ENCODE assay signal across 9 mouse cellular contexts in genomic region chr4:152541172-152541571, GRCm38 (mm10).
DNase-seq lines count a peak whose midpoint lies in the region; ATAC-seq lines count a peak whose summit lies in the region.
"Had no signal": no experiment of that assay in that cellular context is flagged by ENCODE, and none has a peak within 500 bp of the region (broad histone marks: within the 10 kb centered on the region; RNA-seq: fewer than 3 reads in every experiment).

No protein-coding gene starts in this region.

- no peaks in the 10 kb centered on the region for H3K9me3 ChIP-seq in hindbrain, embryonic 11.5 days (ENCODE audit: control insufficient read depth, low read length)
- H3K9me3 ChIP-seq in hindbrain, embryonic 12.5 days (replicated peaks): peaks cover 4% of the 10 kb centered on the region; the same call in 1 of the 2 replicates
- H3K9me3 ChIP-seq in embryonic facial prominence, embryonic 10.5 days: peaks cover 5% of the 10 kb centered on the region; the same call in 1 of the 2 replicates

- H3K27me3 ChIP-seq in hindbrain, embryonic 11.5 days (ENCODE audit: control insufficient read depth, insufficient read depth, low read length): no peaks in the 10 kb centered on the region
- H3K27me3 ChIP-seq in hindbrain, embryonic 12.5 days: peaks cover 3% of the 10 kb centered on the region; the same call in 1 of the 2 replicates
- H3K27me3 ChIP-seq in embryonic facial prominence, embryonic 10.5 days (replicated peaks; ENCODE audit: low read depth, poor library complexity, severe bottlenecking): no peaks in the 10 kb centered on the region; the same call in 1 of the 2 replicates

- H3K9ac ChIP-seq in hindbrain, embryonic 11.5 days (ENCODE audit: low read depth, low read length): no peak overlapping the region
- H3K9ac ChIP-seq in hindbrain, embryonic 12.5 days: no peak overlapping the region

- H3K4me2 ChIP-seq in hindbrain, embryonic 11.5 days (replicated peaks; ENCODE audit: low read depth, low read length): no peak overlapping the region
- no peak overlapping the region for H3K4me2 ChIP-seq in hindbrain, embryonic 12.5 days (replicated peaks)

- no peaks in the 10 kb centered on the region for H3K4me1 ChIP-seq in hindbrain, embryonic 11.5 days (replicated peaks; ENCODE audit: control insufficient read depth, insufficient read depth, low read length)
- peaks cover 21% of the 10 kb centered on the region for H3K4me1 ChIP-seq in hindbrain, embryonic 12.5 days
- peaks cover 37% of the 10 kb centered on the region for H3K4me1 ChIP-seq in embryonic facial prominence, embryonic 10.5 days

- peak; percentile 41; the same call in 1 of the 2 replicates for ATAC-seq in hindbrain, embryonic 11.5 days (ENCODE audit: low FRiP score)
- no peak; the same call in 1 of the 2 replicates for ATAC-seq in hindbrain, embryonic 12.5 days (ENCODE audit: low FRiP score)

- H3K4me3 ChIP-seq in hindbrain, embryonic 11.5 days (ENCODE audit: low read depth, low read length): no peak overlapping the region
- H3K4me3 ChIP-seq in hindbrain, embryonic 12.5 days: no peak overlapping the region
- no peak overlapping the region for H3K4me3 ChIP-seq in embryonic facial prominence, embryonic 10.5 days

- H3K27ac ChIP-seq in hindbrain, embryonic 11.5 days (ENCODE audit: low read depth, low read length): no peak overlapping the region
- no peak overlapping the region for H3K27ac ChIP-seq in hindbrain, embryonic 12.5 days
- peak overlapping the region; percentile 31; the same call in 1 of the 2 replicates for H3K27ac ChIP-seq in embryonic facial prominence, embryonic 10.5 days (replicated peaks)

- no peaks in the 10 kb centered on the region for H3K36me3 ChIP-seq in hindbrain, embryonic 11.5 days (ENCODE audit: control insufficient read depth, insufficient read depth, low read length)
- peaks cover 16% of the 10 kb centered on the region; the same call in 1 of the 2 replicates for H3K36me3 ChIP-seq in hindbrain, embryonic 12.5 days
- peaks cover 17% of the 10 kb centered on the region for H3K36me3 ChIP-seq in embryonic facial prominence, embryonic 10.5 days (replicated peaks)

- peak; percentile 59 for DNase-seq in hindbrain, embryonic 11.5 days (ENCODE audit: low spot score)
- DNase-seq in brain, adult 2 months (ENCODE audit: low read depth, low spot score): peak; percentile 40
- peak; percentile 65 for DNase-seq in embryonic facial prominence, embryonic 10.5 days (ENCODE audit: low spot score)
- DNase-seq in kidney, postnatal 14 days: peak; percentile 71
- no peak for DNase-seq in ovary, postnatal 10 days (ENCODE audit: low spot score)
- DNase-seq in right cerebral cortex, postnatal 25 days: no peak
- no peak for DNase-seq in heart, adult 18-20 months
- DNase-seq: left cerebral cortex, postnatal 4 days had no signal

- 27% methylated on average over 9 of the region's 9 CpGs for WGBS in hindbrain, embryonic 11.5 days
- WGBS in hindbrain, embryonic 12.5 days: 17% methylated on average over 9 of the region's 9 CpGs
- 20% methylated on average over 9 of the region's 9 CpGs for WGBS in embryonic facial prominence, embryonic 10.5 days

Comparison
In these comparisons a context has a peak if more than half of its experiments do, and no peak if none do; other contexts are left out.
1. DNase-seq: peak in hindbrain, embryonic 11.5 days (single experiment), brain, adult 2 months (single experiment), embryonic facial prominence, embryonic 10.5 days (single experiment) and kidney, postnatal 14 days (single experiment); none in ovary, postnatal 10 days (single experiment), right cerebral cortex, postnatal 25 days (single experiment) and heart, adult 18-20 months (0 of 2).